Mouse (Mus musculus) liver, postnatal 0 days (tissue): ENCODE results near the gene 4930432M17Rik. TPM values are rescaled to one million over a fixed set of nuclear protein-coding genes. Genes with fewer than 3 reads are reported as not detected.

Source experiments
- ATAC-seq: fragments of 200-750 bp; cut with Nextera tagmentation; 2 replicates; pipeline ENCODE4 v1.8.0; 2017; ENCODE audit warnings: mild to moderate bottlenecking, moderate library complexity
- DNase-seq: peaks from one replicate; pipeline ENCODE4 v3.0.0-alpha.2; 2016
- H3K27ac ChIP-seq: fragments of 300-500 bp; sonication (generic); 2 replicates; pipeline ENCODE4 v1.5.1; 2014; ENCODE audit warnings: antibody characterized with exemption, moderate library complexity, mild to moderate bottlenecking, low read depth
- H3K27me3 ChIP-seq: fragments of 300-500 bp; sonication (generic); 2 replicates; pipeline ENCODE4 v1.6.1; 2014; ENCODE audit warnings: low read length, control low read depth, mixed read lengths; ENCODE audit not compliant: insufficient read depth
- H3K36me3 ChIP-seq: fragments of 300-500 bp; sonication (generic); replicated peaks from 2 replicates; pipeline ENCODE4 v1.6.1; 2014; ENCODE audit warnings: mild to moderate bottlenecking, control low read depth, low read length, moderate library complexity, mixed read lengths; ENCODE audit not compliant: insufficient read depth
- H3K4me1 ChIP-seq: fragments of 300-500 bp; sonication (generic); 2 replicates; pipeline ENCODE4 v1.6.1; 2014; ENCODE audit warnings: antibody characterized with exemption, mild to moderate bottlenecking, control low read depth; ENCODE audit not compliant: insufficient read depth
- H3K4me2 ChIP-seq: fragments of 300-500 bp; sonication (generic); 2 replicates; pipeline ENCODE4 v1.6.1; 2014; ENCODE audit warnings: low read depth, mild to moderate bottlenecking, low read length, moderate library complexity, mixed read lengths
- H3K4me3 ChIP-seq: fragments of 300-500 bp; sonication (generic); 2 replicates; pipeline ENCODE4 v1.5.1; 2014; ENCODE audit warnings: low read depth, low read length
- H3K9ac ChIP-seq: fragments of 300-500 bp; sonication (generic); replicated peaks from 2 replicates; pipeline ENCODE4 v1.6.1; 2014; ENCODE audit warnings: mild to moderate bottlenecking, moderate library complexity
- H3K9me3 ChIP-seq: fragments of 300-500 bp; sonication (generic); 2 replicates; pipeline ENCODE4 v1.6.1; 2016; ENCODE audit warnings: mild to moderate bottlenecking, control low read depth, low read length, mixed read lengths
- CTCF ChIP-seq: sonication (generic); IDR thresholded peaks from 2 replicates; pipeline ENCODE4 v1.5.1; 2016; ENCODE audit warnings: antibody characterized with exemption, low read depth
- EP300 ChIP-seq: IDR thresholded peaks from 2 replicates; pipeline ENCODE4 v1.6.1; 2016; ENCODE audit warnings: antibody characterized with exemption, low read depth, mild to moderate bottlenecking
- WGBS: fragments of 180-500 bp; shearing (Covaris S2); extraction: QIAGEN DNeasy Blood & Tissue Kit; methylation state at CpG from one replicate; pipeline ENCODE4 v1.1.7; 2014; ENCODE audit not compliant: insufficient replicate concordance; 5-methylcytosine and 5-hydroxymethylcytosine counted together
- polyA plus RNA-seq: library from polyadenylated mRNA; unstranded; fragments of >200 nt; fragmentation: Nextera tagmentation; extraction: Ambion mirVana; gene quantifications from 2 replicates; pipeline ENCODE4 v1.2.1, GENCODE M21; 2015

The 4930432M17Rik gene
- polyA plus RNA-seq, 1 experiment from 2014 or later: not detected

- 74% methylated on average over 7 of the region's 7 CpGs for WGBS
- ATAC-seq (no peak), DNase-seq (no peak)
- no peaks in the 10 kb centered on the region for H3K4me1 ChIP-seq
- H3K27ac ChIP-seq: no peak overlapping the region
- no peak overlapping the region for H3K4me2 ChIP-seq
- H3K36me3 ChIP-seq: no peaks in the 10 kb centered on the region
- H3K4me3 ChIP-seq: no peak overlapping the region
- H3K9ac ChIP-seq: no peak overlapping the region
- H3K9me3 ChIP-seq: no peaks in the 10 kb centered on the region
- H3K27me3 ChIP-seq: no peaks in the 10 kb centered on the region
- no peak for TF ChIP-seq EP300
- TF ChIP-seq CTCF: no peak
Observed at GRCm38 (mm10) chr3:121710894-121711531, 40.5 kb downstream of the 4930432M17Rik start.

DNA sequence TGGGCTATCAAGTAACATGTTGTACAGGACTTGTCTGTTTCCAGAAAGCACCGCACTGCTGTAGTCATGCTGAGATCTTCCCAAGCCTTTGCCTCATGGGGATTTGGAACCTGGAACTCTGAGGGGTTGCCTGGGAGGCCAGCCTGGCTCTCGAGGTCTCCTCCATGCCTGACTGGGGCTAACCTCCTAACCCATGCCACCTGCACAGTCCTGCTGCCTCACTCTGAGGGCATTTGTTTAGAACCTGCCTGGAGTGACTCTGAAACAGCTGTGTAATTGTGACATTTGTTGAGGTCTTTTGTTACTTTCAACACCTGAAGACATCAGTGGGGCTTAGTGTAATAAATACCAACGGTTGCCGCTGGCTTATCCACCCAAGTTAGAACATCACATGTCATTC is 41.7 kb downstream of the 4930432M17Rik start:
- no peak overlapping the region for H3K4me3 ChIP-seq
- no peak for TF ChIP-seq CTCF
- TF ChIP-seq EP300: no peak
- no peak for ATAC-seq
- H3K9ac ChIP-seq: no peak overlapping the region
- H3K36me3 ChIP-seq: no peaks in the 10 kb centered on the region
- no peak overlapping the region for H3K27ac ChIP-seq
- no peaks in the 10 kb centered on the region for H3K9me3 ChIP-seq
- H3K27me3 ChIP-seq: no peaks in the 10 kb centered on the region
- DNase-seq: no peak
- H3K4me2 ChIP-seq: no peak overlapping the region
- WGBS: 60% methylated on average over 4 of the region's 4 CpGs
- H3K4me1 ChIP-seq: no peaks in the 10 kb centered on the region

GRCm38 (mm10) chr3:121713151-121713701 is 42.7 kb downstream of the 4930432M17Rik start:
- no peak overlapping the region for H3K27ac ChIP-seq
- H3K9ac ChIP-seq: no peak overlapping the region
- no peaks in the 10 kb centered on the region for H3K27me3 ChIP-seq
- ATAC-seq (no peak), DNase-seq (no peak)
- H3K4me2 ChIP-seq: peak overlapping the region; percentile 32; the same call in 1 of the 2 replicates
- WGBS: 34% methylated on average over 17 of the region's 17 CpGs
- TF ChIP-seq EP300 (no peak), CTCF (no peak)
- H3K4me3 ChIP-seq: no peak overlapping the region
- no peaks in the 10 kb centered on the region for H3K9me3 ChIP-seq
- H3K36me3 ChIP-seq: no peaks in the 10 kb centered on the region
- no peaks in the 10 kb centered on the region for H3K4me1 ChIP-seq

DNA sequence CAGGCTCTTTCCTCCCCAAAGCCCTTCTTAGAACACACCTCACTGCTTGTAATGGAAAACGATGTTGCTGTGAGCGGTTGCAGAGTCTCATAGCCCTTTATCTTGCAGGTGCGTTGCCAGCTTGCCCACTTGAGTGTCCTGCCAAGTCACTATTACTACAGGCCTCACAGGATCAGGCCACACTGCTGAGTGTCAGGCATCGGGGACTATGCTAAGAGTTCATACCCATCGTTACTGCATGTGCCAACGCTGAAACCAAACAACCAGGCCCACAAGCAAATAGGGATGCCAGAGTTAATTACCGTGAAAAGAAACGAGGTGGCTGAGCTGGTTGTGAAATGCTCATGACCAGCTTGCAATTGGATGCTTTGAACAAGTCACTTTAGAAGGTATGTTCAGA is 43.3 kb downstream of the 4930432M17Rik start:
- WGBS: 66% methylated on average over 8 of the region's 8 CpGs
- H3K4me3 ChIP-seq: no peak overlapping the region
- H3K27me3 ChIP-seq: no peaks in the 10 kb centered on the region
- no peak overlapping the region for H3K4me2 ChIP-seq
- ATAC-seq (no peak), DNase-seq (no peak)
- H3K27ac ChIP-seq: no peak overlapping the region
- H3K4me1 ChIP-seq: no peaks in the 10 kb centered on the region
- H3K9me3 ChIP-seq: no peaks in the 10 kb centered on the region
- no peaks in the 10 kb centered on the region for H3K36me3 ChIP-seq
- TF ChIP-seq EP300 (no peak), CTCF (no peak)
- no peak overlapping the region for H3K9ac ChIP-seq

GRCm38 (mm10) chr3:121714461-121714860 is 43.9 kb downstream of the 4930432M17Rik start:
- Histone ChIP-seq H3K27ac (no peak overlapping the region), H3K4me1 (no peaks in the 10 kb centered on the region), H3K27me3 (no peaks in the 10 kb centered on the region), H3K36me3 (no peaks in the 10 kb centered on the region), H3K4me3 (no peak overlapping the region), H3K9me3 (no peaks in the 10 kb centered on the region), H3K9ac (no peak overlapping the region), H3K4me2 (no peak overlapping the region)
- 94% methylated on average over 2 of the region's 2 CpGs for WGBS
- TF ChIP-seq CTCF: no peak
- TF ChIP-seq EP300: no peak
- DNase-seq (no peak), ATAC-seq (no peak)

GRCm38 (mm10) chr3:121715336-121715735 is 44.8 kb downstream of the 4930432M17Rik start:
- no peak overlapping the region for H3K27ac ChIP-seq
- no peak overlapping the region for H3K4me2 ChIP-seq
- H3K9ac ChIP-seq: no peak overlapping the region
- no peaks in the 10 kb centered on the region for H3K27me3 ChIP-seq
- no peaks in the 10 kb centered on the region for H3K36me3 ChIP-seq
- ATAC-seq: no peak
- DNase-seq: no peak
- no peak overlapping the region for H3K4me3 ChIP-seq
- no peak for TF ChIP-seq CTCF
- TF ChIP-seq EP300: no peak
- H3K4me1 ChIP-seq: no peaks in the 10 kb centered on the region
- no peaks in the 10 kb centered on the region for H3K9me3 ChIP-seq
